Mouse (Mus musculus): ENCODE results near the gene Pla2g4a. TPM values are rescaled to one million over a fixed set of nuclear protein-coding genes. Genes with fewer than 3 reads are reported as not detected.

Gene Pla2g4a
- polyA plus RNA-seq, 1 experiment, result 0.42 TPM

DNA sequence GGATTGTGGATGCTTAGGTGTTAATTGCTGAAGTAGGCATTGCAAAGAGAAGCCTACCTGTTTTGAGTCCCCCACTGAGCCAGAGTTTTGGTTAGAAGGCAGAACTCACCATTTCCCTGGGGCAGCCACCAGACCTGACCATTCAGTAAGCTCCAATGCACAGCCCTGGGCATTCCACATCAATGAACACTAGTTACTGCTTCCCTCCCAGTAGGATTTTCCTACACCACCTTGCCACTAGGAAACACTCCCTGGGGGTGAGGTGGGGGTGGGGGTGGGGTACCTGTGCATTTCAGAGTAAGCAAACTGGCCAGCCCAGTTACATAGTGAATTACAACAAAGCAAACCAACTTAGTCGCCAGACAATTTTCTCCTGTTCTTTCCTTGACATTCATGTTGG lies 10.8 kb downstream of the Pla2g4a start:
- H3K27me3 ChIP-seq (ENCODE audit: control insufficient read depth, insufficient read depth, low read length), result no peaks in the 10 kb centered on the region
- no peaks in the 10 kb centered on the region for H3K36me3 ChIP-seq (ENCODE audit: control insufficient read depth, insufficient read depth, low read length)
- no peak overlapping the region for H3K27ac ChIP-seq (ENCODE audit: insufficient read depth, low read depth, low read length)
- 76% methylated on average over 1 of the region's 1 CpGs for WGBS
- no peak overlapping the region for H3K4me3 ChIP-seq (ENCODE audit: low read depth, low read length)
- 0 out of 2 replicates have a peak, but pooled peaks cover 2% of the 10 kb centered on the region for H3K4me1 ChIP-seq (ENCODE audit: control insufficient read depth, insufficient read depth, insufficient read length, low read length)
- no peak for TF ChIP-seq POLR2A (IDR thresholded peaks at IDR 0.05; ENCODE audit: low read depth, low read length)
- no peak for TF ChIP-seq CTCF (IDR thresholded peaks at IDR 0.05; ENCODE audit: extremely low read depth, insufficient read length, insufficient replicate concordance, low read depth, low read length)

- Histone ChIP-seq H3K4me1 (ENCODE audit: control insufficient read depth, insufficient read depth, insufficient read length, low read length) (0 out of 2 replicates have a peak, but pooled peaks cover 2% of the 10 kb centered on the region), H3K27ac (ENCODE audit: insufficient read depth, low read depth, low read length) (no peak overlapping the region), H3K4me3 (ENCODE audit: low read depth, low read length) (no peak overlapping the region), H3K36me3 (ENCODE audit: control insufficient read depth, insufficient read depth, low read length) (no peaks in the 10 kb centered on the region), H3K27me3 (ENCODE audit: control insufficient read depth, insufficient read depth, low read length) (no peaks in the 10 kb centered on the region)
- TF ChIP-seq CTCF (IDR thresholded peaks at IDR 0.05; ENCODE audit: extremely low read depth, insufficient read length, insufficient replicate concordance, low read depth, low read length), result no peak
- no peak for TF ChIP-seq POLR2A (IDR thresholded peaks at IDR 0.05; ENCODE audit: low read depth, low read length)
- 91% methylated on average over 1 of the region's 1 CpGs for WGBS
Observed at GRCm38 (mm10) chr1:149949334-149949733, 11.8 kb downstream of the Pla2g4a start.

GRCm38 (mm10) chr1:149948066-149948825 lies 12.8 kb downstream of the Pla2g4a start:
- WGBS, result 76% methylated on average over 8 of the region's 8 CpGs
- Histone ChIP-seq H3K27ac (ENCODE audit: insufficient read depth, low read depth, low read length) (no peak overlapping the region), H3K4me1 (ENCODE audit: control insufficient read depth, insufficient read depth, insufficient read length, low read length) (0 out of 2 replicates have a peak, but pooled peaks cover 2% of the 10 kb centered on the region), H3K4me3 (ENCODE audit: low read depth, low read length) (no peak overlapping the region), H3K27me3 (ENCODE audit: control insufficient read depth, insufficient read depth, low read length) (no peaks in the 10 kb centered on the region), H3K36me3 (ENCODE audit: control insufficient read depth, insufficient read depth, low read length) (no peaks in the 10 kb centered on the region)
- TF ChIP-seq CTCF (IDR thresholded peaks at IDR 0.05; ENCODE audit: extremely low read depth, insufficient read length, insufficient replicate concordance, low read depth, low read length) (no peak), POLR2A (IDR thresholded peaks at IDR 0.05; ENCODE audit: low read depth, low read length) (no peak)

GRCm38 (mm10) chr1:149946993-149947392 lies 14.1 kb downstream of the Pla2g4a start:
- Histone ChIP-seq H3K27me3 (ENCODE audit: control insufficient read depth, insufficient read depth, low read length) (no peaks in the 10 kb centered on the region), H3K36me3 (ENCODE audit: control insufficient read depth, insufficient read depth, low read length) (no peaks in the 10 kb centered on the region), H3K4me1 (ENCODE audit: control insufficient read depth, insufficient read depth, insufficient read length, low read length) (0 out of 2 replicates have a peak, but pooled peaks cover 1% of the 10 kb centered on the region), H3K27ac (ENCODE audit: insufficient read depth, low read depth, low read length) (no peak overlapping the region), H3K4me3 (ENCODE audit: low read depth, low read length) (no peak overlapping the region)
- WGBS, result 71% methylated on average over 5 of the region's 5 CpGs
- TF ChIP-seq POLR2A (IDR thresholded peaks at IDR 0.05; ENCODE audit: low read depth, low read length) (no peak), CTCF (IDR thresholded peaks at IDR 0.05; ENCODE audit: extremely low read depth, insufficient read length, insufficient replicate concordance, low read depth, low read length) (no peak)

DNA sequence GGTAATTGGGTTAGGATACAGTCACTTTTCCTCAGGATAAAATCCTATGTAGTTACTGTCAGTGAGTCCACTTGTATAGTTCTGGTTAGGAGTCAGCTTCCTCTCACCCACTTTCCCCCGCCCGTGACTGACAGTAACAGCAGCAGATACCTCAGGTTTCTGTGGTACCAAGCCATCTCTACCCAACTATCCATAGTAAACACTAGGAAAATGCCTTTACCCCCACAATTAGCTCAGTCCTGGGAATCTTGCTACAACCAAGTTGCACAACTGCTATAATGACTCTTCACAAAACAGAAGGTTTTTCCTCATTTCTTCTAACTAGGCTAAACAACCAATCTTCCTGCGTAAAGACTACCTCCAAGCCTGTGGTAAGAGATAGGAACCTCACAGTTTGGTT lies 14.7 kb downstream of the Pla2g4a start:
- Histone ChIP-seq H3K27ac (ENCODE audit: insufficient read depth, low read depth, low read length) (no peak overlapping the region), H3K27me3 (ENCODE audit: control insufficient read depth, insufficient read depth, low read length) (no peaks in the 10 kb centered on the region), H3K36me3 (ENCODE audit: control insufficient read depth, insufficient read depth, low read length) (no peaks in the 10 kb centered on the region), H3K4me3 (ENCODE audit: low read depth, low read length) (no peak overlapping the region), H3K4me1 (ENCODE audit: control insufficient read depth, insufficient read depth, insufficient read length, low read length) (no peaks in the 10 kb centered on the region)
- WGBS, result 74% methylated on average over 3 of the region's 3 CpGs
- TF ChIP-seq POLR2A (IDR thresholded peaks at IDR 0.05; ENCODE audit: low read depth, low read length) (no peak), CTCF (IDR thresholded peaks at IDR 0.05; ENCODE audit: extremely low read depth, insufficient read length, insufficient replicate concordance, low read depth, low read length) (no peak)

- H3K27me3 ChIP-seq (ENCODE audit: control insufficient read depth, insufficient read depth, low read length), result no peaks in the 10 kb centered on the region
- no peak overlapping the region for H3K4me3 ChIP-seq (ENCODE audit: low read depth, low read length)
- 55% methylated on average over 2 of the region's 2 CpGs for WGBS
- TF ChIP-seq CTCF (IDR thresholded peaks at IDR 0.05; ENCODE audit: extremely low read depth, insufficient read length, insufficient replicate concordance, low read depth, low read length) (no peak), POLR2A (IDR thresholded peaks at IDR 0.05; ENCODE audit: low read depth, low read length) (no peak)
- H3K36me3 ChIP-seq (ENCODE audit: control insufficient read depth, insufficient read depth, low read length), result no peaks in the 10 kb centered on the region
- H3K27ac ChIP-seq (ENCODE audit: insufficient read depth, low read depth, low read length), result no peak overlapping the region
- no peaks in the 10 kb centered on the region for H3K4me1 ChIP-seq (ENCODE audit: control insufficient read depth, insufficient read depth, insufficient read length, low read length)
Observed at GRCm38 (mm10) chr1:149943611-149944010, 17.5 kb downstream of the Pla2g4a start.

DNA sequence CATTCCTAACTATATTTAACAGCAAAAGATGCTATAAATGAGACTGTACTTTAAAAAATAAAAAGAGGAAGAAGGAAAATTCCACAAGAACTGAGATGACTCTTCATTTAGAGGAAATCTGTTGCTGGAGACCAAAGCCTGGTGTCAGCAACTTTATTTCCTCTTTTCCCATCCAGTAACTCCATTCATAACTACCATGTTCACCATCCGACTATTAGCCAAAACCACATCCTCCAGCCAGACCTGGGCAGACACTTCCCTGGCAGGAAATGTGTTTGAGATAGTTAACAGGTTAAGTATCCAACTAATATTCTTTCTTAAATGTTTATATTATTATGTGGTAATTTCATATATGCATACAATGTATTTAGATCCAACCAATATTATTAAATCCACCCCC lies 20.8 kb downstream of the Pla2g4a start:
- TF ChIP-seq CTCF (IDR thresholded peaks at IDR 0.05; ENCODE audit: extremely low read depth, insufficient read length, insufficient replicate concordance, low read depth, low read length) (no peak), POLR2A (IDR thresholded peaks at IDR 0.05; ENCODE audit: low read depth, low read length) (no peak)
- Histone ChIP-seq H3K27ac (ENCODE audit: insufficient read depth, low read depth, low read length) (no peak overlapping the region), H3K4me3 (ENCODE audit: low read depth, low read length) (no peak overlapping the region), H3K27me3 (ENCODE audit: control insufficient read depth, insufficient read depth, low read length) (no peaks in the 10 kb centered on the region), H3K36me3 (ENCODE audit: control insufficient read depth, insufficient read depth, low read length) (no peaks in the 10 kb centered on the region), H3K4me1 (ENCODE audit: control insufficient read depth, insufficient read depth, insufficient read length, low read length) (no peaks in the 10 kb centered on the region)
- 74% methylated on average over 1 of the region's 1 CpGs for WGBS
